Mouse (Mus musculus): ENCODE measurements around the gene Asl. TPM values are rescaled to one million over a fixed set of nuclear protein-coding genes. Genes with fewer than 3 reads are reported as not detected.

Asl gene
- total RNA-seq, 1 experiment = 27.2 TPM

DNA sequence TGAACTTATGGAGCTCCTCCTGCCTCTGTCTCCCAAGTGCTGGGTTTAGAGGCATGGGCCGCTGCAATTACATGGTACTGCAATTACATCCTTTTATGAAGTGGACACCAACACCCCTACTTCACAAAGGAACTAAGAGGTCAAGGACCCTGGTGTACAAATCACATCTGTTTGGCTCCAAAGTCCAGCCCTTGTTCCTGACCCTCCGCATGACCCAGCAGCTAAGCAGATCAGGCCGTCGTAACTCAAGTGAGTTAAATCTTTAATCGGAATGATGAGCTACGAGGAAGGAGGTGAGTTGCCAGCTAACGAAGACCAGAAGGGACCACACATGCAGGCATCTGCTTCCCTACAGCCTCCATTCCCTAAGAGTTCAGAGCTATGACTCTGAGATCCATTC, 6.7 kb downstream of the Asl start:
- DNase-seq (ENCODE audit: low read depth, low spot score) = no peak
- in situ Hi-C loops (cut with MboI; ENCODE audit: low sequenced_read_pairs in 2 of 2, unreplicated experiment in 2 of 2) = no loop called here
- H3K9me3 ChIP-seq (ENCODE audit: control insufficient read depth, insufficient read depth, low read depth, low read length) = no peaks in the 10 kb centered on the region
- peaks cover 0 to 10% of the 10 kb centered on the region in 2 experiments; a peak in 2 of 4 replicates for H3K4me1 ChIP-seq (ENCODE audit: control insufficient read depth in 2 of 2, insufficient read depth in 2 of 2, low read length in 2 of 2, poor library complexity in 1 of 2)
- no peak overlapping the region for H3K9ac ChIP-seq (ENCODE audit: insufficient read depth, low read depth, low read length, poor library complexity, severe bottlenecking)
- H3K4me3 ChIP-seq (ENCODE audit: insufficient read depth in 1 of 2, low read depth in 1 of 2, low read length in 2 of 2, poor library complexity in 1 of 2, severe bottlenecking in 1 of 2) = no peak overlapping the region
- TF ChIP-seq CHD2 (IDR thresholded peaks at IDR 0.05; ENCODE audit: low read depth, low read length) = no peak
- no peak for TF ChIP-seq ZNF384 (IDR thresholded peaks at IDR 0.05; ENCODE audit: low read depth, low read length)
- TF ChIP-seq HCFC1 (IDR thresholded peaks at IDR 0.05; ENCODE audit: borderline replicate concordance, insufficient read depth, low read length) = no peak
- no peak for TF ChIP-seq ZC3H11A (IDR thresholded peaks at IDR 0.05; ENCODE audit: borderline replicate concordance, low read depth, low read length)
- peaks cover 7% of the 10 kb centered on the region; the same call in 1 of the 2 replicates for H3K36me3 ChIP-seq (ENCODE audit: control insufficient read depth, insufficient read depth, low read length, poor library complexity, severe bottlenecking)
- no peak overlapping the region for H3K27ac ChIP-seq (ENCODE audit: insufficient read depth, low read depth, low read length, poor library complexity, severe bottlenecking)

DNA sequence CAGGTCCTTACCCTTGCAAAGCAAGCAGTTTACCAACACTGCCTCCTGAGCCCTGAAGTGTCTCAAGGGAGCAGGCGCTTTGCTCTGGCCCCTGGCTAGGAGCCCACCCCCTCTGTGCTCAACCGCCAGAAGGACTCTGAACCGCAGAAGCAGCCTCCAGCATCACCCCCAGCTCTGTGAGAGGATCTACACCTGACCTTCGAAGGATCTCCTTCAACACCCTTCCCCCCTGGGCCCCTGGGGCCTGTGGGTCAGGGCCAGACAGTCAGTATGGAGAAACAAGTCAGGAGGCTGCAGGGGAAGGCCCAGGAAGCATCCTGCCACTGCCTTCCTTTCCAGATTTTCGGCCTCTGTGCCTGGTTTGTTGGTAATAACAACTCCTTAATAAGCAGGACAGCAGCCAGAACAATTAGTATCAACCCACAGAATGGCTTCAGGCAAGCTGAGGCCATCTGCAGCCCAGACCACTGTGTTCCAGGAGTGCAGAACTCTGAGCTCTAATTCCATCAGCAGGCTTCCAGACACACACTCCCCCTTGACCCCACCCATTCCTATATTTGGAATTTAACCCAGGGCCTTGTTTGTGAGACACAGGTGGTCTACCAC, 7.6 kb downstream of the Asl start:
- TF ChIP-seq ZC3H11A (IDR thresholded peaks at IDR 0.05; ENCODE audit: borderline replicate concordance, low read depth, low read length) (no peak), ZNF384 (IDR thresholded peaks at IDR 0.05; ENCODE audit: low read depth, low read length) (no peak)
- Histone ChIP-seq H3K4me1 (ENCODE audit: control insufficient read depth in 2 of 2, insufficient read depth in 2 of 2, low read length in 2 of 2, poor library complexity in 1 of 2) (peaks cover 0 to 10% of the 10 kb centered on the region in 2 experiments; a peak in 2 of 4 replicates), H3K27ac (ENCODE audit: insufficient read depth, low read depth, low read length, poor library complexity, severe bottlenecking) (no peak overlapping the region), H3K9me3 (ENCODE audit: control insufficient read depth, insufficient read depth, low read depth, low read length) (no peaks in the 10 kb centered on the region), H3K4me3 (ENCODE audit: insufficient read depth in 1 of 2, low read depth in 1 of 2, low read length in 2 of 2, poor library complexity in 1 of 2, severe bottlenecking in 1 of 2) (no peak overlapping the region), H3K36me3 (ENCODE audit: control insufficient read depth, insufficient read depth, low read length, poor library complexity, severe bottlenecking) (peaks cover 7% of the 10 kb centered on the region; the same call in 1 of the 2 replicates), H3K9ac (ENCODE audit: insufficient read depth, low read depth, low read length, poor library complexity, severe bottlenecking) (no peak overlapping the region)
- no peak for DNase-seq (ENCODE audit: low read depth, low spot score)
- in situ Hi-C loops (cut with MboI; ENCODE audit: low sequenced_read_pairs in 2 of 2, unreplicated experiment in 2 of 2) = no loop called here

DNA sequence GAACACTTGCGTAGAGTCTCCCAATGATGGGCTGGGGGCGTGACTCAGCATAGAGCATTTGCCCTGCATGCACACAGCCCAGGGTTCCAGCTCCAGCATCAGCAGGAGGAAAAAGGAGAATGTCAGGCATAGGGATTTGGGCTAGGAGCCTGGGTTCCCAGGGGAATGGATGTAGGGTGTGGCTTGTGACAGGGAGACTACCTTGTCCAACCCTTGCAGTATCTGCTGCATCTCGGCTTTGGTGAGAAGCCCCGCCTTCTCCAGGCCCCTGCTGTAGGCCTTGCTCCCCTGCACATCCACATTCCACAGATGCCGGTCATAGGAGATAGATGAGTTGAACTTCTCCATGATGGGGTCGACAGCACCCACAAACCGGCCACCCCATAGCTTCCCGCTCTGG, 9.6 kb downstream of the Asl start:
- Histone ChIP-seq H3K9me3 (ENCODE audit: control insufficient read depth, insufficient read depth, low read depth, low read length) (no peaks in the 10 kb centered on the region), H3K9ac (ENCODE audit: insufficient read depth, low read depth, low read length, poor library complexity, severe bottlenecking) (no peak overlapping the region), H3K27ac (ENCODE audit: insufficient read depth, low read depth, low read length, poor library complexity, severe bottlenecking) (no peak overlapping the region), H3K4me3 (ENCODE audit: insufficient read depth in 1 of 2, low read depth in 1 of 2, low read length in 2 of 2, poor library complexity in 1 of 2, severe bottlenecking in 1 of 2) (no peak overlapping the region), H3K36me3 (ENCODE audit: control insufficient read depth, insufficient read depth, low read length, poor library complexity, severe bottlenecking) (peaks cover 15% of the 10 kb centered on the region; the same call in 1 of the 2 replicates), H3K4me1 (ENCODE audit: control insufficient read depth in 2 of 2, insufficient read depth in 2 of 2, low read length in 2 of 2, poor library complexity in 1 of 2) (peaks cover 0 to 10% of the 10 kb centered on the region in 2 experiments; a peak in 2 of 4 replicates)
- DNase-seq (ENCODE audit: low read depth, low spot score) = no peak
- in situ Hi-C loops (cut with MboI; ENCODE audit: low sequenced_read_pairs in 2 of 2, unreplicated experiment in 2 of 2) = no loop called here
- TF ChIP-seq MAFK (IDR thresholded peaks at IDR 0.05; ENCODE audit: insufficient read depth, low read depth, low read length) = no peak
- no peak for TF ChIP-seq CHD2 (IDR thresholded peaks at IDR 0.05; ENCODE audit: low read depth, low read length)
- no peak for TF ChIP-seq HCFC1 (IDR thresholded peaks at IDR 0.05; ENCODE audit: borderline replicate concordance, insufficient read depth, low read length)
- no peak for TF ChIP-seq ZNF384 (IDR thresholded peaks at IDR 0.05; ENCODE audit: low read depth, low read length)
- no peak for TF ChIP-seq ZC3H11A (IDR thresholded peaks at IDR 0.05; ENCODE audit: borderline replicate concordance, low read depth, low read length)

DNA sequence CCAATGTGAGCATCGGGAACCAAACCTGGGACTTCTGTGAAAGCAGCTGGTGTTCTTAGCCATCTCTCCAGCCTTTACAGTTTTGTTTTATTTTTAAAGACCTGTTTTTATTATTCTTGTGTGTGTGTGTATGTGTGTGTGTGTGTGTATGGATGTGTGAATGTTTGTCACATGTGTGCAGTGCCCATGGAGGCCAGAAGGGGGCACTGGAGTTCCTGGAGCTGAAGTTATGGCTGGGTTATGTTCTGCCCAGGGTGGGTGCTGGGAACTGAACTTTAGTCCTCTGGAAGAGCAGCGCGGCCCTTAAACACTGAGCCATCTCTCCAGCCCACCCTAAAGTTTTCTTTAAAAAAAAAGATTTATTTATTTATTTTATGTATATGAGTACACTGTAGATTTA, 13.9 kb downstream of the Asl start:
- no peak overlapping the region for H3K9ac ChIP-seq (ENCODE audit: insufficient read depth, low read depth, low read length, poor library complexity, severe bottlenecking)
- H3K27ac ChIP-seq (ENCODE audit: insufficient read depth, low read depth, low read length, poor library complexity, severe bottlenecking) = no peak overlapping the region
- DNase-seq (ENCODE audit: low read depth, low spot score) = no peak
- in situ Hi-C loops (cut with MboI; ENCODE audit: low sequenced_read_pairs in 2 of 2, unreplicated experiment in 2 of 2) = no loop called here
- peaks cover 21% of the 10 kb centered on the region; the same call in 1 of the 2 replicates for H3K36me3 ChIP-seq (ENCODE audit: control insufficient read depth, insufficient read depth, low read length, poor library complexity, severe bottlenecking)
- no peaks in the 10 kb centered on the region for H3K9me3 ChIP-seq (ENCODE audit: control insufficient read depth, insufficient read depth, low read depth, low read length)
- TF ChIP-seq CHD2 (IDR thresholded peaks at IDR 0.05; ENCODE audit: low read depth, low read length) = no peak
- no peak for TF ChIP-seq ZNF384 (IDR thresholded peaks at IDR 0.05; ENCODE audit: low read depth, low read length)
- TF ChIP-seq MAFK (IDR thresholded peaks at IDR 0.05; ENCODE audit: insufficient read depth, low read depth, low read length) = no peak
- no peak for TF ChIP-seq HCFC1 (IDR thresholded peaks at IDR 0.05; ENCODE audit: borderline replicate concordance, insufficient read depth, low read length)
- no peak for TF ChIP-seq ZC3H11A (IDR thresholded peaks at IDR 0.05; ENCODE audit: borderline replicate concordance, low read depth, low read length)
- no peak overlapping the region for H3K4me3 ChIP-seq (ENCODE audit: insufficient read depth in 1 of 2, low read depth in 1 of 2, low read length in 2 of 2, poor library complexity in 1 of 2, severe bottlenecking in 1 of 2)
- peaks cover 0 to 2% of the 10 kb centered on the region in 2 experiments; a peak in 1 of 4 replicates for H3K4me1 ChIP-seq (ENCODE audit: control insufficient read depth in 2 of 2, insufficient read depth in 2 of 2, low read length in 2 of 2, poor library complexity in 1 of 2)

DNA sequence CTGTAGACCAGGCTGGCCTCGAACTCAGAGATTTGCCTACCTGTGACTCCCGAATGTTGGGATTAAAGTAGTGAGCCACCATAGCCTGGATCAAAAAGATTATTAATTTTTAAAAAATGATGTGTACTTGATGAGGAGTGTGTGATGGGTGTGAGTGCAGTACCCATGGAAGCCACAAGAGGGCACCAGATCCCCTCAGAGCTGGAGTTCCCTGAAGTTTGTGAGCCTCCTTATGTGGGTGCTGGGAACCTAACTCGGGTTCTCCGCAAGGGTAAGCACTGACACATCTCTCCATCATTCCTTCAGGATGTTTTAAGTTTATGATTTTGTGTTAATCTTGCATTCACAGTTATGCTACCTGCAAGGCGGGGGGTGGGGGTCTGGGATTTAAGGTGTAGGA, 18.1 kb downstream of the Asl start:
- peaks cover 9% of the 10 kb centered on the region; the same call in 1 of the 2 replicates for H3K36me3 ChIP-seq (ENCODE audit: control insufficient read depth, insufficient read depth, low read length, poor library complexity, severe bottlenecking)
- TF ChIP-seq ZC3H11A (IDR thresholded peaks at IDR 0.05; ENCODE audit: borderline replicate concordance, low read depth, low read length) (0 out of 2 replicates have a peak, but pooled peaks have one; percentile 13), HCFC1 (IDR thresholded peaks at IDR 0.05; ENCODE audit: borderline replicate concordance, insufficient read depth, low read length) (no peak)
- no peak overlapping the region for H3K4me3 ChIP-seq (ENCODE audit: insufficient read depth in 1 of 2, low read depth in 1 of 2, low read length in 2 of 2, poor library complexity in 1 of 2, severe bottlenecking in 1 of 2)
- H3K9me3 ChIP-seq (ENCODE audit: control insufficient read depth, insufficient read depth, low read depth, low read length) = no peaks in the 10 kb centered on the region
- no peaks in the 10 kb centered on the region for H3K4me1 ChIP-seq (ENCODE audit: control insufficient read depth in 2 of 2, insufficient read depth in 2 of 2, low read length in 2 of 2, poor library complexity in 1 of 2)
- DNase-seq (ENCODE audit: low read depth, low spot score) = no peak
- no peak overlapping the region for H3K9ac ChIP-seq (ENCODE audit: insufficient read depth, low read depth, low read length, poor library complexity, severe bottlenecking)
- in situ Hi-C loops (cut with MboI; ENCODE audit: low sequenced_read_pairs in 2 of 2, unreplicated experiment in 2 of 2) = no loop called here
- H3K27ac ChIP-seq (ENCODE audit: insufficient read depth, low read depth, low read length, poor library complexity, severe bottlenecking) = no peak overlapping the region

Measured in ES-E14 (cell line).